Mouse (Mus musculus) C2C12 (cell line): ENCODE data around the gene Samd4b.

Experiments
- CEBPB ChIP-seq: IDR thresholded peaks from one replicate; pipeline ENCODE4 v1.6.1; 2011; ENCODE audit warnings: low read depth, mild to moderate bottlenecking, control low read depth, moderate library complexity
- CTCF ChIP-seq: IDR thresholded peaks from one replicate; pipeline ENCODE4 v1.5.1; 2011; ENCODE audit not compliant: control insufficient read depth, insufficient read depth, insufficient read length
- FOSL1 ChIP-seq: IDR thresholded peaks from one replicate; pipeline ENCODE4 v1.8.0; 2011; ENCODE audit warnings: mild to moderate bottlenecking, low read length; ENCODE audit not compliant: poor library complexity, insufficient read depth, severe bottlenecking
- MAX ChIP-seq: IDR thresholded peaks from one replicate; pipeline ENCODE4 v1.6.1; 2011; ENCODE audit warnings: mild to moderate bottlenecking, control low read depth
- MYOD1 ChIP-seq: IDR thresholded peaks from one replicate; pipeline ENCODE4 v1.6.1; 2011; ENCODE audit warnings: low read depth; ENCODE audit not compliant: control insufficient read depth, insufficient read length
- MYOG ChIP-seq: IDR thresholded peaks from one replicate; pipeline ENCODE4 v1.6.1; 2011; ENCODE audit not compliant: control insufficient read depth, insufficient read length; ENCODE audit errors: extremely low read depth
- USF1 ChIP-seq: IDR thresholded peaks from one replicate; pipeline ENCODE4 v1.6.1; 2011; ENCODE audit warnings: low read depth, mild to moderate bottlenecking, control low read depth, moderate library complexity

- no peak for TF ChIP-seq CEBPB
- TF ChIP-seq CTCF = no peak
- TF ChIP-seq MAX = no peak
- no peak for TF ChIP-seq MYOD1
- TF ChIP-seq USF1 = no peak
- no peak for TF ChIP-seq MYOG
- TF ChIP-seq FOSL1 = no peak
Observed at GRCm38 (mm10) chr7:28567539-28567938, 30.4 kb downstream of the Samd4b start.
